Mouse (Mus musculus) heart, adult 2 months (tissue): ENCODE data around the gene Alpl.

ENCODE experiments used
- CTCF ChIP-seq: fragments of 200-600 bp; IDR thresholded peaks from 2 replicates; pipeline ENCODE4 v1.8.1; 2022; ENCODE audit warnings: antibody characterized with exemption, mild to moderate bottlenecking, moderate library complexity
- EP300 ChIP-seq: fragments of 200-500 bp; IDR thresholded peaks from 2 replicates; pipeline ENCODE4 v1.6.1; 2011; ENCODE audit warnings: low read depth, low read length, control low read depth; ENCODE audit not compliant: insufficient read depth
- POLR2A ChIP-seq: fragments of 200-500 bp; IDR thresholded peaks from 2 replicates; pipeline ENCODE4 v1.6.1; 2011; ENCODE audit warnings: mild to moderate bottlenecking, low read depth, low read length, control low read depth; ENCODE audit not compliant: insufficient read depth

DNA sequence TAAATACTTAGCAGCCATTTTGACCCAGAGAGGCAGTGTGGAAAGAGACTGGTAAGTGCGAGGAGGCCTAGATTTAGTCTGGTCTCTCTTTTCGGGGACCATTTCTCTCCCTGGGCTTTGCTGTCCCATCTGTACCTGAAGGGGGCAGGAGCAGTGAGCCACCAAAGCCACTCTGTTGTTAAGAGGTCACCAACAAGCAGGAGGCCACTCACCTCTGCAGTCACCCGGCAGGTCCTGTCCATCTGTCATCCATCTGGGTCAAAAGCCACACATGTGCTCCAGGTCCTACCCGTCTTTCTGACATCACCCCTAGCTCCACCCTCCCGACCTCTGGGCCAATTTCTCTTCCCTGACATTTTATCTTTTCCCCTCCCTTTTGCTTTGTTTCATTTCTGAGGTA lies 14.2 kb downstream of the Alpl start:
- no peak for TF ChIP-seq CTCF
- TF ChIP-seq POLR2A, result no peak
- no peak for TF ChIP-seq EP300
